Mouse (Mus musculus): ENCODE data around the gene Mapk1ip1. TPM values are rescaled to one million over a fixed set of nuclear protein-coding genes. Genes with fewer than 3 reads are reported as not detected.

The Mapk1ip1 gene
- polyA plus RNA-seq, 1 experiment from 2014 or later, result 12.4 TPM

Other genes starting within 250 kb of the Mapk1ip1 start
- 64.5 and 72.0 TPM in 2 replicates for gene Ppp2r2d, start 194 bp downstream of the Mapk1ip1 start, polyA plus RNA-seq (2014; fragmentation: Nextera tagmentation; extraction: Ambion mirVana)
- 110 and 111 TPM in 2 replicates for gene Bnip3, start 63.2 kb upstream of the Mapk1ip1 start, polyA plus RNA-seq (2014; fragmentation: Nextera tagmentation; extraction: Ambion mirVana)
- 0.80 and 1.1 TPM in 2 replicates for gene Jakmip3, start 94.5 kb upstream of the Mapk1ip1 start, polyA plus RNA-seq (2014; fragmentation: Nextera tagmentation; extraction: Ambion mirVana)
- 55.6 and 70.4 TPM in 2 replicates for gene Dpysl4, start 239.7 kb upstream of the Mapk1ip1 start, polyA plus RNA-seq (2014; fragmentation: Nextera tagmentation; extraction: Ambion mirVana)